Mouse (Mus musculus): ENCODE results near the gene Lhfpl4. TPM values are rescaled to one million over a fixed set of nuclear protein-coding genes. Genes with fewer than 3 reads are reported as not detected.

Lhfpl4 gene
- polyA plus RNA-seq, 1 experiment from 2014 or later = 0.11 TPM

DNA sequence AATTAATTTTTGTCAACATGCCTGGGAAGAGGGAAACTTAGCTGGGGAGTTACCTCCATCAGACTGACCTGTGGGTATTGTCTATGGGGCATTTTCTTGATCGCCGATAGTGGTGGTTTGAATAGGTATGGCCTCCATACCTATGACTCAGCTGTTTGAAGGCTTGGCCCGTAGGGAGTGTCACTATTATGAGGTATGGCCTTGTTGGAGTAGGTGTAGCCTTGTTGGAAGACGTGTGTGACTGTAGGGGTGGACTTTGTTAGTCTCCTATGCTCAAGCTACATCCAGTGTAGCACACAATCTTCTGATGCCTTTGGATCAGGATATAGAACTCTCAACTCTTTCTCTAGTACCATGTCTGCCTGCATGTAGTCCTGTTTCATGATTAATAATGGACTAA lies 39.1 kb downstream of the Lhfpl4 start:
- ATAC-seq (ENCODE audit: low read depth) = no peak
- Histone ChIP-seq H3K4me2 (ENCODE audit: low read depth, low read length) (no peak overlapping the region), H3K27me3 (ENCODE audit: control insufficient read depth, insufficient read depth, low read depth, low read length) (no peaks in the 10 kb centered on the region), H3K27ac (ENCODE audit: low read length) (no peak overlapping the region), H3K4me3 (ENCODE audit: low read depth, low read length) (no peak overlapping the region), H3K36me3 (ENCODE audit: control insufficient read depth, insufficient read depth) (peaks cover 23% of the 10 kb centered on the region), H3K4me1 (ENCODE audit: control insufficient read depth, low read depth, low read length) (no peaks in the 10 kb centered on the region), H3K9ac (ENCODE audit: low read depth, low read length) (no peak overlapping the region), H3K9me3 (replicated peaks; ENCODE audit: control insufficient read depth, low read length) (no peaks in the 10 kb centered on the region)
- WGBS (ENCODE audit: insufficient replicate concordance) = 79% methylated on average over 4 of the region's 4 CpGs

DNA sequence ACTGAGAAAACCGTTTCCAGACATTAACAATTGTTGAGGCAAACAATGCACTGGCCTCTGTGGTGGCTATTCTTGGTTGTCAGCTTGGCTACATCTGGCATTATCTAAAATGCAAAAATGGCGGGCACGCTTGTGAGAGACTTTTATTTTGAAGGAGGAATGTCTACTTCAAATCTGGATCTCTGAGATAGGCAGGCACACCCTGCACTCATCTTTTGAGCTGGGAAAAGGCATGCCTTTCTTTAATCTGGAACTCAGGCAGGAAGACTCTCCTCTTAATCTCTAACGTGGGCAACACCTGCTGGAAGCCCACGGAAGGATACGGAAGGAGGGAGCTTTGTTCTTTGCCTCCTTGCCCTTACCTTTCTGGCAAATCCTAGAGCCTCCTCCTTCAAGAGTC lies 40.3 kb downstream of the Lhfpl4 start:
- no peaks in the 10 kb centered on the region for H3K4me1 ChIP-seq (ENCODE audit: control insufficient read depth, low read depth, low read length)
- no peak overlapping the region for H3K4me3 ChIP-seq (ENCODE audit: low read depth, low read length)
- no peak overlapping the region for H3K27ac ChIP-seq (ENCODE audit: low read length)
- H3K4me2 ChIP-seq (ENCODE audit: low read depth, low read length) = no peak overlapping the region
- peaks cover 33% of the 10 kb centered on the region for H3K36me3 ChIP-seq (ENCODE audit: control insufficient read depth, insufficient read depth)
- no peaks in the 10 kb centered on the region for H3K27me3 ChIP-seq (ENCODE audit: control insufficient read depth, insufficient read depth, low read depth, low read length)
- 51% methylated on average over 6 of the region's 6 CpGs for WGBS (ENCODE audit: insufficient replicate concordance)
- ATAC-seq (ENCODE audit: low read depth) = no peak
- H3K9me3 ChIP-seq (replicated peaks; ENCODE audit: control insufficient read depth, low read length) = no peaks in the 10 kb centered on the region
- no peak overlapping the region for H3K9ac ChIP-seq (ENCODE audit: low read depth, low read length)

DNA sequence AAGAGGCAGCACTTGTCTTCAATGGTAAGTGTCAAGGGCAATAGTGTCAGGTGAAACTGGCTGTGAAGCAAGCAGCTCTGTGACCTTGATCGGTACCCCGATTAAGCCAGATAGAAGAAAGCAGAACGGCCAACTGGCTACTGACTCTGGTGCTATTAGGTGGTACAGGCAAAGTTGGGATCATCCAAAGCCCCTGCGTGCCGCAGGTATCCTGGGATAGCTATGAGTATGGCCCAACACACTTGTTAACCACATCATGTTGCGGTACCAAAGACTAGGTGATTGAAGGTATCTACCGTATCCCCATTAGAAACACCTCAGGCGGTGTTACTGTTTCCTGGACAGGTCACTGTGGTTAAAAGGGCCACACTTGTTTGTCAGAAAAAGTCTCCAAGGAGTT lies 41.1 kb downstream of the Lhfpl4 start:
- Histone ChIP-seq H3K9me3 (replicated peaks; ENCODE audit: control insufficient read depth, low read length) (no peaks in the 10 kb centered on the region), H3K27ac (ENCODE audit: low read length) (no peak overlapping the region), H3K27me3 (ENCODE audit: control insufficient read depth, insufficient read depth, low read depth, low read length) (no peaks in the 10 kb centered on the region), H3K4me3 (ENCODE audit: low read depth, low read length) (no peak overlapping the region), H3K36me3 (ENCODE audit: control insufficient read depth, insufficient read depth) (peaks cover 40% of the 10 kb centered on the region), H3K4me2 (ENCODE audit: low read depth, low read length) (no peak overlapping the region), H3K4me1 (ENCODE audit: control insufficient read depth, low read depth, low read length) (no peaks in the 10 kb centered on the region), H3K9ac (ENCODE audit: low read depth, low read length) (no peak overlapping the region)
- ATAC-seq (ENCODE audit: low read depth) = no peak
- 93% methylated on average over 8 of the region's 8 CpGs for WGBS (ENCODE audit: insufficient replicate concordance)

DNA sequence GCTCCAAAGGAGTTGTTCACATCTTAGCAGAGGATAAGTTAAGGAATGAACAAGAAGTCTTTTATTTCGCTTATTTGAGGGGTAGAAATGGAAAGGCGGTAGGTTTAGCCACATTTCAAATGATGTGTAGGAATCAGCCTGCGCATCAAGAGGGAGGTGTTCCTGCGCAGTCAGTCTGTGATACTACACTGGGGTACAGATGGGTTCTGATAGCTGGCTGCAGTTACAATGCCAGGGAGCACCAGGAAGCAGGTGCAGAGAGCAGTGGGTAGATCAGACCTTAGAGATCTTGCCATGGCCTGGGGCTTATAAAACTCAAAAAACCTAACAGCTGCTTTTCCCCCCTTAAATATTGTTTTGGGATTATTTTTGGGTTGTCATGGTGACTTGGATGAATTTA lies 49.9 kb downstream of the Lhfpl4 start:
- Histone ChIP-seq H3K4me3 (ENCODE audit: low read depth, low read length) (no peak overlapping the region), H3K36me3 (ENCODE audit: control insufficient read depth, insufficient read depth) (peaks cover 46% of the 10 kb centered on the region), H3K4me2 (ENCODE audit: low read depth, low read length) (no peak overlapping the region), H3K4me1 (ENCODE audit: control insufficient read depth, low read depth, low read length) (peaks cover 3% of the 10 kb centered on the region), H3K9ac (ENCODE audit: low read depth, low read length) (no peak overlapping the region), H3K27me3 (ENCODE audit: control insufficient read depth, insufficient read depth, low read depth, low read length) (no peaks in the 10 kb centered on the region), H3K27ac (ENCODE audit: low read length) (no peak overlapping the region), H3K9me3 (replicated peaks; ENCODE audit: control insufficient read depth, low read length) (no peaks in the 10 kb centered on the region)
- WGBS (ENCODE audit: insufficient replicate concordance) = 82% methylated on average over 4 of the region's 4 CpGs
- no peak for ATAC-seq (ENCODE audit: low read depth)

DNA sequence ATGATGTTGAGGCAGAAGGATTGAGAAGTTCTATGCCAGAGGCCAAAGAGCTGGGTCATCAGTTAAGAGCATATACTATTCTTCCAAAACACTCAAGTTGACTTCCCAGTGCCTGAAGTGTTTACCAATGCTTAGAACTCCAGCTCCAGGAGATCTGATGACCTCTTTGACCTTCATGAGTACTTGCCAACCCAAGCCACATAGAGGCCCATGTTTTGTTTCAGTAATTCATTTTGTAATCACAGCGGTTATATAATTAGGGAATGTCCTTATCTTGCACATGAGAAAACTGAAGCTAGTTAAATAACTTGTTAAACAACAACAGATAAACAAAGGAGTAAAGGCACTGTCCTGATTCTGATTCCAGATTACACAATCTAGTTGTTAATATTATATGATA lies 50.4 kb downstream of the Lhfpl4 start:
- 91% methylated on average over 1 of the region's 1 CpGs for WGBS (ENCODE audit: insufficient replicate concordance)
- H3K4me1 ChIP-seq (ENCODE audit: control insufficient read depth, low read depth, low read length) = peaks cover 3% of the 10 kb centered on the region

DNA sequence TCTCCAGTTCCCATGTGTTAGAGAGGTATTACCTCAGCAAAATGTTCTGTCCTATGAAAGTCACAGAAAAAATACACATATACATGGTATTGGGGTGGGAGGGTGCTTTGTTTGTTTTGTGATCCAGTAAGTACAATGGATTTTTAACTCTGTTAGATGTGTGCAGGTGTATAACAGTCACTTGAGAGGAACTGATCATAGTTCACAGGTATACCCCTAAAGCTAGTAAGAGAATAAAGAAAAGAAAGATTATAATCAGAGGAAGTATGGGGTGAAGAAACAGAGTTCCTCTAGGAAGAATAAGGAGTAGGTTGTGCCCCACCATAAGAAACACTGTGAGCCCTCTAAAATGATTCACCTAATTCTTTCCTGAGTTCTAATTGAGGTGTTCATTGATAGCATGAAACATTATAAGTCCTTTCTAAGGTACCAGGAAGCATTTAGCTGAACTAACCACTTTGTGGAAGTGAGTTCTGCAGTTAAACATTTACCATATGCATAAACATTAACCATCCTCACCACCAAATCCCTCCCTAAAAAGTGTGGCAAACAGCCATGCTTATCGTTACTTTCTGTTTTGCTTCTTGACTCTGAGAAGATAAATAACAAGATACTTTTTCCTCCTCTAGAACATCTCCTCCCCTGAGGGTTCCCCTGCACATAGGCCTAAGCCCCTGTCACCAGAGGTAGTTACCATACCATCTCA lies 53.6 kb downstream of the Lhfpl4 start:
- peak; percentile 37 for ATAC-seq (ENCODE audit: low read depth)
- 55% methylated on average over 1 of the region's 1 CpGs for WGBS (ENCODE audit: insufficient replicate concordance)
- no peaks in the 10 kb centered on the region for H3K27me3 ChIP-seq (ENCODE audit: control insufficient read depth, insufficient read depth, low read depth, low read length)
- peaks cover 28% of the 10 kb centered on the region for H3K36me3 ChIP-seq (ENCODE audit: control insufficient read depth, insufficient read depth)
- no peaks in the 10 kb centered on the region for H3K9me3 ChIP-seq (replicated peaks; ENCODE audit: control insufficient read depth, low read length)
- no peak overlapping the region for H3K27ac ChIP-seq (ENCODE audit: low read length)
- H3K4me3 ChIP-seq (ENCODE audit: low read depth, low read length) = no peak overlapping the region
- peaks cover 3% of the 10 kb centered on the region for H3K4me1 ChIP-seq (ENCODE audit: control insufficient read depth, low read depth, low read length)
- no peak overlapping the region for H3K9ac ChIP-seq (ENCODE audit: low read depth, low read length)
- peak overlapping the region; percentile 22; the same call in 1 of the 2 replicates for H3K4me2 ChIP-seq (ENCODE audit: low read depth, low read length)

More for the DNA sequence above, 50.4 kb downstream of the Lhfpl4 start:
- Histone ChIP-seq H3K9me3 (replicated peaks; ENCODE audit: control insufficient read depth, low read length) (no peaks in the 10 kb centered on the region), H3K9ac (ENCODE audit: low read depth, low read length) (no peak overlapping the region), H3K27ac (ENCODE audit: low read length) (no peak overlapping the region), H3K4me3 (ENCODE audit: low read depth, low read length) (no peak overlapping the region), H3K4me2 (ENCODE audit: low read depth, low read length) (no peak overlapping the region), H3K27me3 (ENCODE audit: control insufficient read depth, insufficient read depth, low read depth, low read length) (no peaks in the 10 kb centered on the region), H3K36me3 (ENCODE audit: control insufficient read depth, insufficient read depth) (peaks cover 43% of the 10 kb centered on the region)
- ATAC-seq (ENCODE audit: low read depth) = no peak

DNA sequence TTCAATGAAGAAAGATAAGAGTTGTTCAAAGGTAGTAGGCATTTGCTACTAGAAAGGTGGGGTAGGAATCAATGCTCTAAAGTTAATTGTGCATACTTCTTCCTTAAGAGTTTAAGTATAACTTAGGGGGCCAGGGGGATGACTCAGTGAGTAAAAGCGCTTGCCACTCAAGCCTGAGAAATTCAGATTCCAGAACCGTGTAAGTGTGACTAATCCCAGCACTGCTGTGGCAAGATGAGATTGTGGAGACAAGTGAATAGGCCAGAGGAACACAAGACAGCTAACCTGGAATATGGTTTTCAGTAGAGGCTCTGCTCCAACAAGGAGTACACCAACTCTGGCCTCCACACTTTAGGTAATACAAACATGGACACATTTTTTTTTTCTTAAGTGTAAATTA lies 61.8 kb downstream of the Lhfpl4 start:
- Histone ChIP-seq H3K27ac (ENCODE audit: low read length) (no peak overlapping the region), H3K9ac (ENCODE audit: low read depth, low read length) (no peak overlapping the region), H3K4me3 (ENCODE audit: low read depth, low read length) (no peak overlapping the region), H3K4me2 (ENCODE audit: low read depth, low read length) (no peak overlapping the region), H3K27me3 (ENCODE audit: control insufficient read depth, insufficient read depth, low read depth, low read length) (no peaks in the 10 kb centered on the region), H3K36me3 (ENCODE audit: control insufficient read depth, insufficient read depth) (peaks cover 27% of the 10 kb centered on the region), H3K4me1 (ENCODE audit: control insufficient read depth, low read depth, low read length) (no peaks in the 10 kb centered on the region), H3K9me3 (replicated peaks; ENCODE audit: control insufficient read depth, low read length) (no peaks in the 10 kb centered on the region)
- 76% methylated on average over 2 of the region's 2 CpGs for WGBS (ENCODE audit: insufficient replicate concordance)
- ATAC-seq (ENCODE audit: low read depth) = no peak

DNA sequence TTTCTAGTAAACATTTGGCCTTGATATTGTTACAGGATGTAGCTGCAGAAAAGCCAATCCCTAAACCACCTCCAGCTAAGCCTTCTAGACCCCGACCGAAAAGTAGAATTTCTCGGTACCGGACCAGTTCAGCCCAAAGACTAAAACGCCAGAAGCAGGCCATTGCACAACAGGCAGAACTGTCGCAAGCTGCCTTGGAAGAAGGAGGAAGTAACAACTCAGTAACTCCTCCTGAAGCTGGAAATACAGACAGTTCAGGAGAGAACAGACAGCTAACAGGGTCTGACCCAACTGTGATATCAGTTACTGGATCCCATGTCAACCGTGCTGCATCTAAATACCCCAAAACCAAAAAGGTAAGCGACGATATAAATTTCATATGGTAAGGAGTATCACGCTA lies 74.4 kb downstream of the Lhfpl4 start:
- no peak overlapping the region for H3K4me3 ChIP-seq (ENCODE audit: low read depth, low read length)
- no peaks in the 10 kb centered on the region for H3K27me3 ChIP-seq (ENCODE audit: control insufficient read depth, insufficient read depth, low read depth, low read length)
- peaks cover 51% of the 10 kb centered on the region for H3K36me3 ChIP-seq (ENCODE audit: control insufficient read depth, insufficient read depth)

More for the DNA sequence above, 74.4 kb downstream of the Lhfpl4 start:
- ATAC-seq (ENCODE audit: low read depth) = no peak
- Histone ChIP-seq H3K4me2 (ENCODE audit: low read depth, low read length) (no peak overlapping the region), H3K9ac (ENCODE audit: low read depth, low read length) (no peak overlapping the region), H3K4me1 (ENCODE audit: control insufficient read depth, low read depth, low read length) (no peaks in the 10 kb centered on the region), H3K27ac (ENCODE audit: low read length) (no peak overlapping the region), H3K9me3 (replicated peaks; ENCODE audit: control insufficient read depth, low read length) (no peaks in the 10 kb centered on the region)
- 84% methylated on average over 10 of the region's 10 CpGs for WGBS (ENCODE audit: insufficient replicate concordance)

Measured in liver, embryonic 16.5 days (tissue).